Mouse (Mus musculus): Measurements from ENCODE around the gene Ppox. TPM values are rescaled to one million over a fixed set of nuclear protein-coding genes. Genes with fewer than 3 reads are reported as not detected.

The Ppox gene
- polyA plus RNA-seq, 1 experiment from 2014 or later = 50.9 TPM

DNA sequence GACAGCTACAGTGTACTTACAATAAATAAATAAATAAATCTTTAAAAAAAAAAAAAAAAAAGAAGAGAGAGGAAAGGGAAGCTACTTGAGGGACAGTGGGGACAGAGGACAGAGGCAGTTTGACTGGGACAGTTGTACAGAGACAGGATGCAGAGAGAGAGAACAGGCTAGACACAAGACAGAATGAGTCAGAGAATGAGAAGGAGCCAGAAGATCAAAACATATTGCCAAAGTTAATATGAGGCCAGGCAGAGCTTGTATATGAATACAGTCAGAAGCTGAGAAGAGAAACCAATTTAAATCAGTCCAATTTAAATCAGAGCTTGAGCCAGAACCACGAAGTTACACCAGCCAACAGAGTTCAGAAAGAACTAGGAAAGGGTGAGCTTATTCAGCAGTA is 12.6 kb downstream of the Ppox start:
- Histone ChIP-seq H3K36me3 (ENCODE audit: insufficient read depth) (peaks cover 15% of the 10 kb centered on the region), H3K9ac (no peak overlapping the region), H3K9me3 (ENCODE audit: low read depth, low read length) (no peaks in the 10 kb centered on the region), H3K4me2 (no peak overlapping the region), H3K4me3 (ENCODE audit: low read depth, low read length) (no peak overlapping the region), H3K27ac (ENCODE audit: low read depth) (no peak overlapping the region), H3K27me3 (ENCODE audit: insufficient read depth, low read length) (no peaks in the 10 kb centered on the region), H3K4me1 (ENCODE audit: insufficient read depth) (peaks cover 8% of the 10 kb centered on the region; the same call in 1 of the 2 replicates)
- ATAC-seq (ENCODE audit: insufficient read depth) (no peak), DNase-seq (no peak)
- TF ChIP-seq CTCF (IDR thresholded peaks at IDR 0.05; ENCODE audit: low read depth) = no peak
- 60% methylated on average over 1 of the region's 1 CpGs for WGBS

DNA sequence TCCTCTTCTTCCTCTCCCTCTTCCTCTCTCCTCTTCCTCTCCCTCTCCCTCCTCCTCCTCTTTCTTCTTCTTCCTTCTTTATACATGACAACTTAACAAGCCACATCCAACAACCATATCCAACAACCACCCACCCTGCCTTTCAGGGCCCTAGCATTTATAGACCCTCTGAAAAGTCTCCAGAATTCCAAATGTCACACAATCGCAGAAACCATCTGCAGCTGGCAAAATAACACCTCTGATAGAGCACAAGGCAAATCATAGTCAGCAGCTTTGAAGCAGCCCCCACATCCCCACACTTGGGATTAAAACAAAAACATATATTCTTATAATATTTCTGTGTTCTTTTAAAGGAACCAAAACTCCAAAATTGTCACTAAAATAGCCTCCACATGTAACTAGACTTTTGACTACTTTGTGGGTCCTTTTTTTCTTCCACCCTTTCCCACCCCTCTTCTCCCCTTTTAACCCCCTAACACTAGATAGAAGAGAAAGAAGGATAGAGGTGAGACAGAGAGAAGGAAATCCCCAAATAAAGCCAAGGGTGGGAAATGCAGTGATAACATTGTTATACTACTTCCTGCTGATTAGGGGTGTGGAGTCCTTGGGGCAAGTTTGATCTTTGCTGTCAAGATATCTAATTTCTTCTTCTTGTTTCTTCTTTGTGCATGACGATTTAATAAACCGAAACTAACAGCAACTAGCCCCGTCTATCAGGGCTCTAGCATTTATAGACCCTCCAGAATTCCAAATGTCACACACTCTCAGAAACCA is 14.8 kb downstream of the Ppox start:
- Histone ChIP-seq H3K9ac (no peak overlapping the region), H3K27me3 (ENCODE audit: insufficient read depth, low read length) (no peaks in the 10 kb centered on the region), H3K9me3 (ENCODE audit: low read depth, low read length) (no peaks in the 10 kb centered on the region), H3K27ac (ENCODE audit: low read depth) (no peak overlapping the region), H3K4me3 (ENCODE audit: low read depth, low read length) (no peak overlapping the region), H3K4me2 (no peak overlapping the region), H3K4me1 (ENCODE audit: insufficient read depth) (peaks cover 15% of the 10 kb centered on the region), H3K36me3 (ENCODE audit: insufficient read depth) (no peaks in the 10 kb centered on the region)
- 50% methylated on average over 4 of the region's 4 CpGs for WGBS
- DNase-seq (no peak), ATAC-seq (ENCODE audit: insufficient read depth) (no peak)
- TF ChIP-seq CTCF (IDR thresholded peaks at IDR 0.05; ENCODE audit: low read depth) = no peak

DNA sequence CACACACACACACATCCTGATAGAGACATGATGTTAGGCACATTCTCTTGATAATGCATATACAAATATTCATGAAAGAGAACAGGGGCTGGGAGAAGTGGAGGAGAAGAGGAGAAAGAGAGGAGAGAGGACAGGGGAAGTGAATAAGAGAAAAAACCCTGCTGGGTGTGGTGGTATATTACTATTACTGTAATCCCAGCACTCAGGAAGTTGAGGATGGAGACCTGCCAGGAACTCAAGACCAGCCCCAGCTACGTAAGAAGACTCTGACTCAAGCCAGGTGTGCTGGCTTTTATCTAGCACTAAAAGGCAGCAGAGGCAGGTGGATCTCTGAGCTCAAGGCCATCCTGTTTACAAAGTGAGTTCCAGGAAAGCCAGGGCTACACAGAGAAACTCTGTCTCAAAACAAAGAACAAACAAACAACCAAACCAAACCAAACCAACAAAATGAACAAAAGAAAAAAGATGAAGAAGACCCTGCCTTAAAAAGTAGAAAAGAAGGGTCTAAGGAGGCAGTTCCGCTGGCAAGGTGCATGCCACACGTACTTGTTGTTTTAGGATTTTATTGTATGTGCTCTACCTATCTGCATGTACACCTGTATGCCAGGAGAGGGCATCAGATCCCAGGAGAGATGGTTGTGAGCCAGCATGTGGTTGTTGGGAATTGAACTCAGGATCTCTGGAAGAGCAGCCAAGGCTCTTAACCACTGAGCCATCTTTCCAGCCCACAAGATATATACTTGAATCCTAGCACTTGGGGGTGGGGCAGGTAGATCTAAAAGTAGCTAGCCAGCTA is 17.1 kb downstream of the Ppox start:
- Histone ChIP-seq H3K4me3 (ENCODE audit: low read depth, low read length) (no peak overlapping the region), H3K9ac (no peak overlapping the region), H3K9me3 (ENCODE audit: low read depth, low read length) (no peaks in the 10 kb centered on the region), H3K36me3 (ENCODE audit: insufficient read depth) (peaks cover 5% of the 10 kb centered on the region; the same call in 1 of the 2 replicates), H3K27ac (ENCODE audit: low read depth) (peak overlapping the region; percentile 90), H3K27me3 (ENCODE audit: insufficient read depth, low read length) (no peaks in the 10 kb centered on the region), H3K4me2 (peak overlapping the region; percentile 62), H3K4me1 (ENCODE audit: insufficient read depth) (peaks cover 20% of the 10 kb centered on the region)
- DNase-seq = peak; percentile 61
- ATAC-seq (ENCODE audit: insufficient read depth) = no peak
- no peak; the same call in 1 of the 2 replicates for TF ChIP-seq CTCF (IDR thresholded peaks at IDR 0.05; ENCODE audit: low read depth)
- 70% methylated on average over 3 of the region's 3 CpGs for WGBS

DNA sequence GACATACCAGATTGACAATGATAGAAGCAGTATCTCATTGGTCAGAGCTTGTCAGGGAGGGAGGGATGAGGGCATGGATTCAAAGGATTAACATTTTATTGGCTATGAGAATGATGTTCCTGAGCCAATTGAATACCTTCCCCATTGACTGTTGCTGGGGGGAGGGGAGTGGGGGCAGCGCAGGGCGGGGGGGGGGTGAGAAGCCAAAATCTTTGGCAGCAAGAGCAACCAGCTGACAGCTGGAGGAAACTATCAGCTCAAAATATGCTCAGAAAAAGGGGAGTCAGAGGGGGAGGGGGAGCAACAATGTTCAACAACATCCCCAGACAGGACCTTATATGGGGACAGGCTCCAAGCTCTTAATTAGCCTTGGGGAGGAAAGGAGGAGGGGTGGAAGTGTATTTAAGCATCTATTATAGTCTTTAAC is 17.8 kb downstream of the Ppox start:
- H3K4me2 ChIP-seq = peak overlapping the region; percentile 62
- ATAC-seq (ENCODE audit: insufficient read depth) (peak; percentile 92), DNase-seq (peak; percentile 85)
- no peak overlapping the region for H3K9ac ChIP-seq
- no peaks in the 10 kb centered on the region for H3K9me3 ChIP-seq (ENCODE audit: low read depth, low read length)
- H3K4me3 ChIP-seq (ENCODE audit: low read depth, low read length) = no peak overlapping the region
- peak overlapping the region; percentile 90 for H3K27ac ChIP-seq (ENCODE audit: low read depth)
- TF ChIP-seq CTCF (IDR thresholded peaks at IDR 0.05; ENCODE audit: low read depth) = no peak
- whole genome bisulfite sequencing = 4% methylated on average over 2 of the region's 2 CpGs
- peaks cover 20% of the 10 kb centered on the region for H3K4me1 ChIP-seq (ENCODE audit: insufficient read depth)
- no peaks in the 10 kb centered on the region for H3K27me3 ChIP-seq (ENCODE audit: insufficient read depth, low read length)
- peaks cover 5% of the 10 kb centered on the region; the same call in 1 of the 2 replicates for H3K36me3 ChIP-seq (ENCODE audit: insufficient read depth)

DNA sequence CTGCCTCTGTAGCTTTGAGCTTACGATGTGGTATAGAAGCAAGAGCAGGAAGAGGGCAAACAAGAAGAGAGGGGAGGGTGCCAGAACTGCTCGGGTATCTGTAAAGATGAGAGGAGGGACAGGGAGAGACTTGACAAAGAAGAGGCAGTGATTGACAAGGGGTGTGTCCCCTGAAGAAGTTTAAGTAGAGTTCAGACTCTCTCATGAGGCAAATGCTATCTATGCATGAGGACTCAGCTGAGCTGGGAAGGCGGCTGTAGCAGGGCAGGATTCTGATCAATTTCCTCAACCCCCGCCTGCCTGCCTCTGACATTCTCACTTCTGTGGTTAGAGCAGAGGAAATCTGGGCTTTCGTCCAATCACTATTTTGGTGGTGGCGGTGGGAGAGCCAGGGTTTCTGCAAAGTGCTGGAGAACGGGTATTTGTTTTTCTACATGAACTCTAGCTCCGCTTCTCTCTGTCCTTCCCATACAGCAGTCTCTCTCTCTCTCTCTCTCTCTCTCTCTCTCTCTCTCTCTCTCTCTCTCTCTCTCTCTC is 18.3 kb downstream of the Ppox start:
- TF ChIP-seq CTCF (IDR thresholded peaks at IDR 0.05; ENCODE audit: low read depth) = no peak
- Histone ChIP-seq H3K4me3 (ENCODE audit: low read depth, low read length) (peak overlapping the region; percentile 21), H3K4me2 (peak overlapping the region; percentile 62), H3K9me3 (ENCODE audit: low read depth, low read length) (no peaks in the 10 kb centered on the region), H3K27me3 (ENCODE audit: insufficient read depth, low read length) (no peaks in the 10 kb centered on the region), H3K9ac (peak overlapping the region; percentile 17; the same call in 1 of the 2 replicates), H3K27ac (ENCODE audit: low read depth) (peak overlapping the region; percentile 97), H3K4me1 (ENCODE audit: insufficient read depth) (peaks cover 20% of the 10 kb centered on the region), H3K36me3 (ENCODE audit: insufficient read depth) (peaks cover 5% of the 10 kb centered on the region; the same call in 1 of the 2 replicates)
- ATAC-seq (ENCODE audit: insufficient read depth) (peak; percentile 86), DNase-seq (peak; percentile 97)
- 0% methylated on average over 8 of the region's 8 CpGs for WGBS

DNA sequence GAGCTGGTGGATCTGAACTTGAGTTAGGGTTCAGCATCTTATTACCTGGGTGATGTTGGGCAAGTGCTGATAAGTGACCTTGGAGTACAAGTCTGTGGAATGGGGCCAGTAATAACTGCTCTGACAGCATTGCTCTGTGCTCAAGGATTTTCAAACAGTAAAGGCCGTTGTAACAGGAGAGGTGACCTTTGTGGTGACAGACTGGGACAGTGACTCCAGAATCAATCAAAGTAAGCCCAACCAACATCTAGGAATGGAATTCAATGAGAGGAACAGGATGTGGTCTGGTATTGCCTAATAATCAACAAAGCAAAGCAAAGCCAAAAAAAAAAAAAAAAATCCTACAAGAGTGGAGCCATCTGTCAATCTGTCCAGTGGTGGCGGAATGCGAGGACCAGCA is 20.7 kb downstream of the Ppox start:
- Histone ChIP-seq H3K36me3 (ENCODE audit: insufficient read depth) (peaks cover 5% of the 10 kb centered on the region; the same call in 1 of the 2 replicates), H3K27ac (ENCODE audit: low read depth) (no peak overlapping the region), H3K9me3 (ENCODE audit: low read depth, low read length) (no peaks in the 10 kb centered on the region), H3K27me3 (ENCODE audit: insufficient read depth, low read length) (no peaks in the 10 kb centered on the region), H3K4me2 (no peak overlapping the region), H3K4me1 (ENCODE audit: insufficient read depth) (peaks cover 20% of the 10 kb centered on the region), H3K4me3 (ENCODE audit: low read depth, low read length) (no peak overlapping the region), H3K9ac (no peak overlapping the region)
- DNase-seq (peak; percentile 46), ATAC-seq (ENCODE audit: insufficient read depth) (no peak)
- TF ChIP-seq CTCF (IDR thresholded peaks at IDR 0.05; ENCODE audit: low read depth) = no peak
- WGBS = 23% methylated on average over 3 of the region's 3 CpGs

DNA sequence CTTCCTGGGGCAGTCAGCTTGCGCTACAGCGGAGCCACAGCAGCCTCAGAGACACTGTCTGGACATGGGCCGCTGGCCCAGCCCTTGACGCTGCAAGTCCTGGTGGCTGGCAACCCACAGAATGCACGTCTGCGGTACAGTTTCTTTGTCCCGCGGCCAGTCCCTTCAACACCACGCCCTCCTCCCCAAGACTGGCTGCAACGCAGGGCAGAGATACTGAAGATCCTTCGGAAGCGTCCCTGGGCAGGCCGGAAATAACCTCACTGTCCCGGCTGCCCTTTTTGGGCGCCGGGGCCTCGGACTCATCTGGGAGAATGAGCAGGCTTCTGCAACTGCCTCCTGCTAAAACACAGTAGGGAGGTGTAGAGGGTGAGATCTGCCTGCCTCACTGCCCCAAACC is 22.1 kb downstream of the Ppox start:
- no peak overlapping the region for H3K4me3 ChIP-seq (ENCODE audit: low read depth, low read length)
- ATAC-seq (ENCODE audit: insufficient read depth) (no peak), DNase-seq (no peak)
- no peak overlapping the region for H3K9ac ChIP-seq
- no peaks in the 10 kb centered on the region for H3K9me3 ChIP-seq (ENCODE audit: low read depth, low read length)
- TF ChIP-seq CTCF (IDR thresholded peaks at IDR 0.05; ENCODE audit: low read depth) = no peak
- peaks cover 10% of the 10 kb centered on the region; the same call in 1 of the 2 replicates for H3K36me3 ChIP-seq (ENCODE audit: insufficient read depth)
- WGBS = 71% methylated on average over 17 of the region's 17 CpGs
- H3K27me3 ChIP-seq (ENCODE audit: insufficient read depth, low read length) = no peaks in the 10 kb centered on the region
- H3K27ac ChIP-seq (ENCODE audit: low read depth) = no peak overlapping the region
- H3K4me1 ChIP-seq (ENCODE audit: insufficient read depth) = peaks cover 18% of the 10 kb centered on the region
- no peak overlapping the region for H3K4me2 ChIP-seq
